Mouse (Mus musculus): ENCODE data around the gene Fam118b.

The Fam118b gene

DNA sequence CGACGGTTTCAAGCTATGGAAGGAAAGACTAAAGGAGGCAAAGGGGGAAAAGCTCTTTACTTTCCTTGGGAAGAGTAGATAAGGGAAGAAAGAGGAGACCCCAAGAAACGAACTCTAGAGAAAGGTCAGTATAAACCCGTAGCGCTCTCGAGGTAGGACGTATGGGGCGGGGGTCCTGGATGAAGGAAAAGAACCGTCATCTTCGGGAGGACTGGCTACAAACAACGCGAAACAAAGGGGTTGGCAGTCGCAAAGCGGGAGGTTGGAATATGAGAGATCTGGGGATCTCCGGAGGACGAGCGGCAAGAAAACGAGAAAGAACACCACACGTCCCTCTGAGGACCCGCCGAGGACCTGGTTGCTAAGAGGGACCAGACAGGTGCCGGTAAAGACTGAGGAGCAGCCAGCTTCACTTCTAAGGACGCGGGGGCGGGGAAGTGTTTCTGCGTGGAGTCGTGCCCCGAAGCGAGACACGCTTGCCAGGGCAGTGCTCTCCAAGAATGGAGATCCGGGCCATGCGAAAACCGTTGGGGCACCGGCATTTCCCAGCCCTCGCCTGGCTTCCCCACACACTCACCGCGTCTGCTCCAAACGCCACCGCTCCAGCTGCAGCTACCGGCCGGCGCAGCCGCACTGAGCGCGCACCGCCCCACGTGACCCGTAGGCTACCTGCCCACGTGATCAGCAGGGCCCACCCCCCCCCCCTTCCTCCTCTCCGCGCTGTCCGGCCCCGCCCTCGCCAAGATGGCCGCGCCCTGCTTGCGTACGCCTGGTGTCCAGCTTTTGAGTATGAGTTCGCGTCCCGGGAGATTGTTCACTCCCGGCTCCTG lies at the start of gene Fam118b, which contains the start of gene Rpusd4:
Fam118b (minus strand) TSS at position 660 of the 830 bp plus-strand sequence.
Rpusd4 (plus strand) TSS at position 720 of the 830 bp plus-strand sequence.
- peak; percentile 93 for DNase-seq

DNA sequence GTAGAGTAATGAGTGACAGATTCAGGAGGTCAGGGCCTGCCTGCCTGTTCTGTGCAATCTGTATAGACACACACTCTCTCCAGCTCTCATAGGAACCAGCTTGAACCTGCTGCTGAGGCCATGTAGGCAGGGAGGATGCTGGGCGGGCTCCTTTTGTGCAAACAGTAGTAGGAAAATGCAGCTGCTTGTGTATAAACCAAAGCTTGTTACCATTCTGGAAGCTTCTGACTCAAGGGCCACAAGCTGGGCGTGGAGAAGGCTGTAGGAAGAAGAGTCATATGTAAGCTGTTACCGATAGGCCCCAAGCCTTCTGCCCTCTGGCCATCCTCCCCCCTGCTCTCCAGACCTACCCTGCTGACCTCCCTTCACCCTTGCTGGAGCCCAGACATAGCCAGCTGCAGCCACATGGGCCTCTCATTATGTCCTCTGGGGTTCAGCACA lies 49.2 kb upstream of the Fam118b start:
- no peak for DNase-seq

DNA sequence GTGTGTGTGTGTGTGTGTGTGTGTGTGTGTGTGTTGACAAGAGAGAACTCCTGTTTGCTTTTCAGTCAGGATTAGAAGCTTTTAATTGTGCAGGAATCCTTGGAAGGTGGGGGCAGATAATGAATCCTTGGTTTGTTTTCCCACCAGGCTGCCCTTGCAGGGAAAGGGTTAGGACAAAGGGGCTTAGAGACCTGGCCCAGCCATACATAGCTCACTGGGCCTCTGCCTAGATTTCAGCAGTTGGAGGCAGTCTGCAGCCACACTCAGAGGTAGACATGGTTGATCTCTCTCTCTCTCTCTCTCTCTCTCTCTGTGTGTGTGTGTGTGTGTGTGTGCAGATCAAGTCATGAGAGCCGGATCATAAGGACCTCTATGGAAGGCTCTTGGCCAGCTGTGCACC lies 46.6 kb upstream of the Fam118b start:
- no peak for DNase-seq

DNA sequence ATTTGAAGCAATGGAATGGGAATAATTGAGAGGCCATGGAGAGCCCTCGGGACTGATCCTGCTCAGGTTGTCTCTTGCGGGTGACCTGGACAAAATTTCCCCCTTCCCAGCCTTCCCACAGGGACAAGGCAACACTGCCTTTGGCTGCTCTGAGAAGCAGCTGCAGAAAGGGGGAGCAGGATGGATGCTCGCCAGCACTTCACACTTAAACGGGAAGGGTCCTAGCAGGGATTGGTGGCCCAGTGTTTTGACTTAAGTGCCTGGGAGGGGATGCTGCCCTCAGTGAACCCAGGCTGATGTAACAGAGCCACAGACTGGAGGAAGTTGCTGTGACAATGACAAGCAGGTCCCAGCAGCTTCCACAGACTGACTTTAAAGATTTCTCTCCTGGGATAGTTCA lies 46.0 kb upstream of the Fam118b start:
- DNase-seq, result no peak

DNA sequence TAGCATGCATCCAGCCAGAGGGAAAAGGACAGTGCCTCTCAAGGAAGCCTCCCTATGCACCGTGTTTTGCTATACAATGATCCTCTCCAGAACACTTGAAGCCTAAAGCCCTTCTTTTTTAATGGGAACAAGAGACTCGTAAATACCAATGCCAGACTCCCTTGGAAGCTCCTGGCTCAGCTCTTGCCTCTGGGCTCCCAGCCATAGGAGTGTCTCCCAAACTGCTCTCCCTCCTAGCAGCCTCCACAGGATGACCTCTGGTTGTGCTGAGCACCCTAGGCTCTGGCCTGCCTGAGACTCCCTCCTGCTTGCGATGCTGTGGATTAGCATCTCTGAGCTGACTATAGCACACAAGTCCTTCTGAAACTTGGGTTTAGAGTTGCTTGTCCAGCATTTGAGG lies 44.9 kb upstream of the Fam118b start:
- DNase-seq, result peak; percentile 22

DNA sequence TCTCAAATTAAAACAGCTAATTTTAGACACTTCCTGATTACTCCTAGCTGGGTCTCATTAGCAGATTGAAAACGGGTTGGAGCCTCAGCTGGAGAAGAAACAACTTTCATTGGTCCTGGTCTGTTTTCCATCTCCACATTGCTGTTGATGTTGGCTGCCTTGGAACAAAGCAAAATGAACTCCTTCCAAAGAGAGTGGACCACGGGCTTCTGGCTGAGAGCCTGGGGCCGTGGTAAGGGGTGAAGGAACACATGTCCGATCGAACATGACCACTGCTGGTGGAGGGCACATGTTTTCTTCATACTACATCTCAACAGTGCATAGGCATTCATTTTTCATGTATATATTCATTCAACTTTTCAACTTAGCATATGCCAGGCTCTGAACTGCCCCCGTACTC lies 42.8 kb upstream of the Fam118b start:
- DNase-seq, result no peak

DNA sequence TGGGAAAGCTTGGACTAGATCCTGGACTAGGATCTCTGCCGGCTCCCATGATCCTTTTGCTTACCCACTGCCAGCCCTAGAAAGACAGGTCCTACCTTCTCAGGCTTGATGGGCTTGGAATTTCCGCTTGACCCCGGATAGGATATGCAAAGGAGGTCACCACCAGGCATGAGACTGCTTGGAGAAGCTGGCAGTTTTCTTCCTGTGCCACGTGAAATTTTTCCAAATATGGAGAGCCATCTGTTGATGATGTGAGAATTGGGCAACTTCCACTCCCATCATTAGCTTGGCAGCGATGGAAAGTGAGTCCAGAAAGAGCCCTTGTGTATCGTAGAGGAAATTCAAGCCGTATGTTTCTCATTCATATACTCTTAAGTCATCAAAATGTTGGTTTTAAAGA lies 39.9 kb upstream of the Fam118b start:
- no peak for DNase-seq

DNA sequence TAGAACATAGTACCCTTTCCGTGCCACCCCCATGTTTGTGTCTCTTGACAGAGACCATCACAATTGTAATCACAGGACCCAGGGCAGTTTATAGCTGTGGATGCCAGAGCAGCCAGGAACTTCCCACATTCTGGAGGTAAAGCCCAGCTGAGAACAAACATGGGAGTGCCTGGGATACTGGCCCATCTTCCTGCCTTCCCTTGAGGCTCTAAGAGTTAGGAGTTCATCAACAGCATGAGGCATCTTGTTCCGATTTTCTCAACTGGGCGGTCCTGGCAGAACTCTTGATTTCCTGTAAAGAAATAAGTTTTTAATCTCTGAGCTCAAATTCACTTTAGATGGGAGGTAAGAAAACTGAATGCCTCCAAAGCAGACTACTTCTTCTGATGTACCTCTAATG lies 34.6 kb upstream of the Fam118b start:
- no peak for DNase-seq

DNA sequence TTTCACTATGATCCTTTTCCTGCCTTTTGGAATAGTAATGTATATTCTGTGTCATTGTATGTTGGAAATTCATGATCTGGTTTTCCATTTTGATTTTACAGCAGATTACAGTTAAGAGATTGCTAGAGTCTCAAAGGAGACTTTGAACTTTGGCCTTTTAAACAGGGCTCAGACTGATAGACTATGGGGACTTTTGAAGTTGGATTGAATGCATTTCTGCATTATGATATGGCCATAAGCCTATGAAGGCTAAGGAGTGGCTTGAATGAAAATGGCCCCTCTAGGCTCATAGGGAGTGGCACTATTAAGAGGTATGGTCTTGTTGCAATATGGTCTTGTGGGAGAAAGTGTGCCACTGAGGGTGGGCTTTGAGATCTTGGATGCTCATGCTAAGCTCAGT lies 30.2 kb upstream of the Fam118b start:
- DNase-seq, result no peak

DNA sequence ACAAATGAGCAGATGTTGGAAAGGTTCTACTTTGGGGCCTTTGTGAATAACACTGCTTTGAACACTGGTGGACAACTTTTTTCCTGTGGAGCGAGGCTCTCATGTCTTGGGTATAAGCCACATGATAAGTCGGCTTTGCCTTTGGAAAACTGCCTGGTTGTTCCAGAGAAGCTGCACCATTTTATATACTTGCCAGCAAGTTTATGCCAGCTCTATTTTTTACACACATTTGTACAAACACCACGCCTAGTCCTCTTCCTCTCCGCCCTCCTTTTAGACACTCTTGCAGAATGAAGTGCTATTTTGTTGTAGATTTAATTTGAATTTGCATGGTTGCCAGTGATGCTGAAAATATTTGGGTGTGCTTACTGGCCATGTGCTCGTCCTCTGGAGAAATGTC lies 25.9 kb upstream of the Fam118b start:
- no peak for DNase-seq

DNA sequence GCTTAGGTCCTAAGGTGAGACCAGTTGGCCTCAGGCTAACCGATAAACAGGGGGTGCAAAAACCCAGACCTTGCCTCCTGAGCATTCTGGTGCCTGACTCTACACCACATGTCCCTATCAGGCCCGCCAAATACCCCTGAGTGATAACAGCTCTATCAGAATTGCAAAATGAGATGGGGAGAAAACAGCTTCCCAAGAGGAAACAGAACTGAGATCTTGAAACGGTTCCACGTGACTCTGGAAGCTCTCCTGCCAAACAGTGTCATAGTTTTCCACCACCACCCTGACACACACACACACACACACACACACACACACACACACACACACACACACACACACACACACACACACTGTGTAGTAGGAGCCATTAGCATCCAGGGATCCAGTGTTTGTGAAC lies 23.3 kb upstream of the Fam118b start:
- DNase-seq, result no peak

DNA sequence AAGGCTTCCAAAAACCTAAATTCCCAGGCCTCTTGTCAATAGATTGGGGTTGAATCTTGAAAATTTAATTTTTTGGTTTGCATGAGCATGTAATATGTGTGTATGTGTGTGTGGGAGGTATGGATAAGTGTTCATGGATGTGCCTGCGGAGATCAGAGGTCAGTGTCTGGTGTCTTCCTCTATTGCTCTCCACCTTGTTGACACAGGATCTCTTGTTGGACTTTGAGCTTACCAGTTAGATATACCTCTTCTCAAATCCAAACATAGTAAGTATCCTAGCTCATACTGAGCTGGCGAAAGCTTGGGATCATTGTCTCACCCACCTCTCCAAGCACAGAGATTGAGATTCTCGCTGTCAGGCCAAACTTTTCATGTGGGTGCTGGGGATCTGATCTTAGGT lies 22.8 kb upstream of the Fam118b start:
- no peak for DNase-seq

DNA sequence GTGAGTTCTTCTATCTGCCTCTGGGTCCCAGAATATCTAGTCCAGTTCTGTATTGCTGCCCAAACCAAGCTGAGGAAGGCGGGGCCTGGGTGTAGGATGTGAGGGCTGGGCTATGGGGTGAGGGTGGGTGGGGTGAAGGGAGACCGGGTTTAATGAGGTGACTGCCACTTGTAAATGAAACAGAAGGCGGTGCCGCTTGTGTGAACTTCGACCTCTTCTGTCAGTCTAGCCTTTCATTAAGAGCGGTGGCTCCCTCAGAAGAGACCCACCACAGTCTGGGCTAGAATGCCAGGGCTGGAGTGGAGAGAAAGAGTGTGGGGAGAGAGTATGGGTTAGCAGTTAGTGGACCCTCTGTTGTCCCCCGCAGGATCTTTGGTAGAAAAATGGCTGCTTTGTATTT lies 22.4 kb upstream of the Fam118b start:
- no peak for DNase-seq

DNA sequence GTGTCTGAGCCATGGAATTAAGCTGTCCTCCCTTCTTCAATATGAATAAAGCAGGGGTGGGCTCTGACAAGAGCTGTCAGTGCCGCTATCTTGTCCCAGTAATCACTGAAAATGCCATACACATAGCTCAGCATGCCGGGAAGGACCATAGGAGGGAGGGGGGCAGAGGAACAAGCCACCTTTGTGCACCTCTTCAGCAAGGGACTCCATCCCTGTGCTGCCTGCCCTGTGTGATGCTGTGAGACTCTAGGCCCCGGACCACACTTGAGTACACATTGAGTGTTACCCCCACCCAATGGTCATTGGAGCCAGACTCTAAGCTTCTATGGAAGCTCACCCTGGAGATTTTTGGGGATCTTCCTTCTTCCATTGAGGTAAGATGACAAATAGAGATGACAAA lies 18.7 kb upstream of the Fam118b start:
- no peak for DNase-seq

DNA sequence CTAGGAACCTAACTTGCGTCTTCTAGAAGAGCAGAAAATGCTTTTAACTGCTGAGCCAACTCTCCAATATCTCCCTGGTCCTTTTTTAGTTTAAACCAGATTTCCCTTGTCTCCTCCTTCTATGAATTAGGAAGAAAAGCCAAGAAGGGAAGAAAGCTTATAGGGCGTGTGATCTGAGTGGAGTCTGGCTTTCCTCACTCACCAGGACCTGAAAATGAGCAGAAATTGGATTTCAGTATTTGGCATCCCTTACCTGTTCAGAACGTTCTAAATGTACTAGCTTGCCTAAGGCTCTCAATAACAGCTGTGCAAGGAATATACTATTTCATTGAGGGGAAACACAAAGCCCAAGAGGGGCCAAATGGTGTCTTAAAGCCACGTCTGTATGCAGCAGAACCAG lies 16.7 kb upstream of the Fam118b start:
- no peak for DNase-seq

DNA sequence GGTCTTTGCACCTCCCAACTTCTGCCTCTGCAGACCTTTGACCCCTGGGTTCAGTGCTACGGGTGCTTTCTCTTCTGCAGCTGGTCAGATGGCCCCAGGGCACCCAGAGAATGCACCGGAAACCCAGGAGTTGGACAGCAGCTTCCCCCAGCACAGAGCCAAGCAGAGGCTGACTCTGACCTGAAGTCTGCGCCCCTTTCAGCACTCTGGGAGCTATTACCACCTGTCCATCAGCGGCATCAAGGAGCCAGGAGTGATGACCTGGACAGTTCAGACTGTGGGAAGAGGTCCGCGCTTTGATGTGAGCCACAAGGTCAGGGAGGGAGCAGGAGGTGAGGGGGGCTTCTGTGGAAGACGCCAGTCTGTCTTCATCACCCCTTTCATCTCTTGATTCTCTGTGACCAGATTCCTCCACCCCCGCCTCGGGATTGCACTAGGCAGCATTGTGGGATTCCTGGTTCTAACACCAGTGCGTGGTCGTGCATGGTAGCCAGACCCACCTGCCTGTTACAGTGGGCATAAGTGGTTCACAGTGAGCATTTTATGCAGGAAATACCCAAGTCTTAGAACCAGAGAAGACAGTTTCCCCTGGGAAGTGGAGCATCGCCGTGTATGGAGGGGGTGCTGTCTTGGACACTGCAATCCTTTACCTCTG lies 15.9 kb upstream of the Fam118b start:
- DNase-seq, result no peak

DNA sequence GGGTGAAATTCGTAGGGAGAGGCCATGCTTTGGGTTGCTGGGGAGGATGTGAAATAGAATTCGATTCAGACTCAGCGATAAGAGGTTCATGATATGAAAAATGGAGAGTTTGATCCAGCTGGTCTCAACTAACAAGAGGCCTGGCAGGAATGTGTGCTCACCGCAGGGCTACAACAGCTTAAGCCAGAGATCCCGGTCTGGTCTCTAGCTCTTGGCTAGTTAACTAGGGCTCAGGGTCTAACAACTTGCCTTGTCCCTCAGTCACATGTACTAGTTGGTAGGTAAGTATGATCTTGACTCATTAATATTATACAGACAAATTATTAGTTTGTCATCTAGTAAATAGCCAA lies 15.2 kb upstream of the Fam118b start:
- no peak for DNase-seq

DNA sequence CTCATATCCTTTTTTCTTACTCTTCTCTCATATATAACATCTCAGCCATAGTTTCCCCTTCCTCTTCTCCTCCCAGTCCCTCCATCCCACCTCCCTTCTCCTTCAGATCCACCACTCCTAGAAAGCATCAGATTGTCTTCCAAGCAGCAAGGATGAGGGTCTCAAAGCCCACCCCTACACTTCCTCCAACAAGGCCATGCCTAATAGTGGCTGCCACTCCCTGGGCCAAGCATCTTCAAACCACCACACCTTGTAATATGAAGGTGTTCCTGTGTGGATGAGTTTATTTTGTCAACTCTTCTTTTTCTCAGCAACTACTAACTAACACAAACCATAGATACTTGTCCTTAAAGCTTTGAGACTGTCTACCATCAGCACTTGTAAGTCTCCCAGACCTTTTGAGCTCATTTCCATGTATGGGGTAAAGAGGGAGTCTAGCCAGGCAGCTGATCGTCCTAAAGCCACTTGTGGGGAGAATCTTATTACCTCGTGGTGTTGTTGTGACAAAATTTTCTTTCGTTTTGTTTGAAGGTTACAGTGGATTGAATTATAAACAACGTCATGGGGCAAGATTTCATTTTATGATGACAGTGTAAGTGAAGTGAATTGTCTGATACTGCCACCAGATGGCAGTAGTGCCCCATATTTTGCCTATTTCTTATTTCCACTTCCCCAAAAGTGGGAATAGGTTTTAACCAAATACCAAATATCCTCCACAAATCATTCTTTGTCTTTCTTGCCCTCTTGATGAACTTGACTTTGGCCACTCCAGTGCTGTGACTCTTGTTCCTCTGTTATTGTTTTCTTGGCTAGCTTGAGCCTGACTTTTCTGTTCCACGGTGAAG lies 14.6 kb upstream of the Fam118b start:
- peak; percentile 63 for DNase-seq

DNA sequence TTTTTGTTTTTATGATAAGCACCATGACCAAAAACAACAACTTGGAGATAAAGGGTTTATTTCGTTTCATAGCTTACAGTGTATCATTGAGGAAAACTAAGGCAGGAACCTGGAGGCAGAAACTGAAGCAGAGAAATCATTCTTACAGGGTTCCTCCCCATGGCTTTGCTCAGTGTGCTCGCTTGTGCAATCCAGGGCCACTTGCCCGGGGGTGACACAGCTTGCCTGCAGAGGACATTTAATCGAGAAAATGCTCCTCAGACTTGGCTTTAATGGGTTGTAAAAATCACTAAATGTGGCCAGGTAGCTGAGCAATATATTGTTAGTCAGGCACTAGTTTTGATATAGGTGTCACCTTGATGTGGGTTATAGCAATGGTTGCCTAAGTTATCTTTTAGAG lies 10.8 kb upstream of the Fam118b start:
- no peak for DNase-seq

DNA sequence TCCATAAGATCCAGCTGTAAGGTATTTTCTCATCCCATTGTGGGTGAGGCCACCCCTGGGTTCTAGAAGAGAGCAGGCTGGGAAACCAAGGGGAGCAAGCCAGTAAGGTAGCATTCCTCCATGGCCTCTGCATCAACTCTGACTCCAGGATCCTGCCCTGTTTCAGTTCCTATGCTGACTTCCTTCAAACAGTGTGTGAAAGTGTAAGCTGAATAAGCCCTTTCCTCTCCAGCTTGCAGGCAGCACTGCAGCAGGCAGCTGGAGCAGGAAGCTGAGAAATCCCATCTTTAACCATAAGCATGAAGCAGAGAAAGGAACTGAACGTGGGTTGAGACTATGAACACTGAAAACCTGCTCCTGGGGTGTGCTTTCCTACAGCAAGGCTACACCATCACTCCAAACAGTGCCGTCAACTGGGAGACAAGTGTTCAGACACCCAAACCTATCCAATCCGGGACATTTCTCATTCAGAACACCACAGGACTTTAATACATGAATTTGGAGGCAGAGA lies 10.3 kb upstream of the Fam118b start:
- no peak for DNase-seq

DNA sequence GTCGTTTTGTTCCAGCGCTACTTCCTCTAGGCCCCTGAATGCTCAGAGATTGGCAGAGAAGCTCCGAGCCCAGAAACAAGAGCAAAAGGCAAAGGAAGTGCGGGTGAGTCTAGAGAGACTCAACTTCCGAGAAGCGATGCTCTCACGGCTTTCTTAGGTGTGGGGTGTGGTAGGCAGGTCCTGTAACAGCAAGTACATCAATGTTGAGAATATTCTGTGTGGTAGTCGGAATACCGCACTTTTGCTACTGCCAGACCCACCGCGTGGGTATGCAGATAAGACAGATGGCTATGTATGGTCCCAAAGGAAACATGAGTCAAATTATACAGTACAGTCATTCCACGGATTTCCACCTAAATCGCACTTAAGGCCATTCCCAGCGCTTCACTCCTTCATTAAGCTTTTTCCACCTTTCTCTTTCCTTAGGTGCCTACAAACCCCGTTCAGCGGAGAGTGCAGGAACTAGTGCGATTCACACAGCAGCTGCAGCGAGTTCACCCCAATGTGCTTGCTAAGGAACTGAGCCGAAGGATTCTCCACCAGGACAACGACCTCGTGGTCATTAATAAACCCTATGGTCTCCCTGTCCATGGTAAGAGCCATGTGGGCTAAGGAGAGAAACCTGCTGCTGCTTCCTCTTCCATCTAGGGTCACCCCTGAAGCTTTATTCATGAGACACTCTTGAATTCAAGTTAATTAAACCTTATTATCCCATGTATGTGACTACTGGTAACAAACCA lies 541 bp upstream of the Fam118b start:
- DNase-seq, result no peak

DNA sequence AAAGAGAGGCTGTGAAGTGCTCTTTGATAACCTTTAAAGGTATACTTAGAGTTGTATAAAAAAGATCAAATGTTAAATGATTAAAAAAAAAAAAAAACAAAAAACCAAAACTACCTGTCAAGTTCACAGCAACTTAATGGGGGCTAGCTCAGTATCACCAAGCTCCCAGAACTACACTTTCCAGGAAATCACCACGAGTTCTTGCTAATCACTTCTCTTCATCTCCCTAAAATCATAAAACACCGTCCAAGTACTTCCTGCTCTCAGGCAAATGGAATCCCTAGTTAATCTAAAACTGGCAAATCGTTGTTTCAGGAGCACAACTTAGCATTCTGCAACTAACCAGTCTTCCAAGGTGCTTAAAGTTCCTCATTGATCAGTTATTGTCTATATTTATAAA lies 3.1 kb downstream of the Fam118b start:
- DNase-seq, result no peak

DNA sequence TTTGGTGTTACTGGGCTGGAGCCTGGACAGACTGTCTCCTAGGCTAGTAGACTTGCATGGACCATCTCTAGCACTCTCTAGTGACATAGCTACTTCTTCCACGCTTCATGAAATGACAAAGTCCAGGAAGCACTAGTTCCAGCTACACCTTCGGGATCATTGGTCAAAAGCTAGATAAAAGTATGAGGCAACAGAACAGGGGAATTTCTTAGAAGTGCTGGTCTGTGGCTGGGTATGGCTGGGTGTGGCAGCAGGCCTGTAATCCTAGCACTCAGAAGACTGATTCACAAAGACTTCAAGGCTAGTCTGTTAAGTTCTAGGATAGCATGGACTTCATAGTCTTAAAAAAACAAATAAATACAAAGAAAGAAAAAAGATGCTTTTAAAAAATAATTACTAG lies 4.2 kb downstream of the Fam118b start:
- no peak for DNase-seq
